Mouse (Mus musculus): Measurements from ENCODE around the gene Rpl41. TPM values are rescaled to one million over a fixed set of nuclear protein-coding genes. Genes with fewer than 3 reads are reported as not detected.
"Not testable (repeated sequence)": the region's sequence is repeated elsewhere in the genome, so short reads cannot be mapped to it uniquely, and the experiment has no call there.

Gene Rpl41
- polyA plus RNA-seq, 1 experiment = 3,188 TPM

DNA sequence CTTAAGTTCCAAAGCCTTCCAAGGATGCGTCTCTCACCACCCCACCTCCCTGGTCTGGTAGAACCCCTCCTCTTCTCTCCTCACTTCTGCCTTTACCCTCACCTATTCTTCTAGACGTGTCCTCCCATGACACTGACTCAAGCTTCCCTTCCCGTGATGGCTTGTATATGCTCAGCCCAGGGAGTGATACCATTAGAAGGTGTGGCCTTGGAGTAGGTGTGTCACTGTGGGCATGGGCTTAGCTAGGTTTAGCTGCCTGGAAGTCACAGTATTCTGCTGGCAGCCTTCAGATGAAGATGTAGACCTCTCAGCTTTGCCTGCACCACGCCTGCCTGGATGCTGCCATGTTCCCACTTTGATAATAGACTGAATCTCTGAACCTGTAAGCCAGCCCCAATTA is 34.1 kb downstream of the Rpl41 start:
- TF ChIP-seq POLR2A (IDR thresholded peaks at IDR 0.05; ENCODE audit: low read depth, low read length) = no peak
- no peak for TF ChIP-seq CTCF (IDR thresholded peaks at IDR 0.05; ENCODE audit: borderline replicate concordance, insufficient read depth, low read length)
- Histone ChIP-seq H3K4me1 (ENCODE audit: control insufficient read depth, insufficient read depth, low read length) (no peaks in the 10 kb centered on the region), H3K4me3 (ENCODE audit: insufficient read depth, low read length) (no peak overlapping the region), H3K27ac (ENCODE audit: insufficient read depth, low read length) (no peak overlapping the region)

DNA sequence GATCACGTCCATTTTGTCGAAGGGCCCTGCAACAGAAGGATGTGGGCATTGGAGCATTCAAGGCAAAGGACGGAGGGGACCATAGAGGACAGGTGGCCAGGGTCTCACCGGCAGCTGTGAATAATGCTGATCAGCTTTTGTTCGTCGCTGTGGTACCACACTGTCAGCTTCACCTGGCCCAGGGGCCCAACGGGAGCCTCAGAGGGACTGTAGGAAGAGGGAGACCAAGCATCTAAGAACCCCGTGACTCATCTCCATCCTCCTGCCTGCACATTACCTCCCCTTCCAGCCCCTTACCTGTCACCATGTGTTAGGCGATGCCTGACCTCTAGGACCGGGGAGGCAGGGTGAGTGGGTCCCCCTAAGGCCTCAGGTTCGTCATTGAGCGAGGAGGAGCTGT is 37.3 kb downstream of the Rpl41 start:
- Histone ChIP-seq H3K27ac (ENCODE audit: insufficient read depth, low read length) (no peak overlapping the region), H3K4me1 (ENCODE audit: control insufficient read depth, insufficient read depth, low read length) (no peaks in the 10 kb centered on the region), H3K4me3 (ENCODE audit: insufficient read depth, low read length) (no peak overlapping the region)
- TF ChIP-seq POLR2A (IDR thresholded peaks at IDR 0.05; ENCODE audit: low read depth, low read length) = no peak
- no peak for TF ChIP-seq CTCF (IDR thresholded peaks at IDR 0.05; ENCODE audit: borderline replicate concordance, insufficient read depth, low read length)

DNA sequence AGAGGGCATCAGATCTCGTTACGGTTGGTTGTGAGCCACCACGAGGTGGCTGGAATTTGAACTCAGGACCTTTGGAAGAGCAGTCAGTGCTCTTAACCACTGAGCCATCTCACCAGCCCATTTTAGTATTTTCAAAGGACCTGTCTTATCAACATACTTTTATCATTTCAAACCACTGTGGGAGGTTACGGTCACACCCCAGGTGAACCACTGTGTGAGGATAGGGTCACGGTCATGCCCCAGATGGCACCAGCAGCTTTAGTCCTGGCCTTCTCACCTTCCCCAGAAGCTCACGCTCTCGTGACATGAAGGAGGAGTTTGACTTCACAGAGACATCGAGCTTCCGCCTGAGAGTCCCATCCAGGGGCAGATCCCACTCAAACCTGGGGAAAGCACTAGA is 37.9 kb downstream of the Rpl41 start:
- H3K27ac ChIP-seq (ENCODE audit: insufficient read depth, low read length) = no peak overlapping the region
- TF ChIP-seq CTCF (IDR thresholded peaks at IDR 0.05; ENCODE audit: borderline replicate concordance, insufficient read depth, low read length) (no peak), POLR2A (IDR thresholded peaks at IDR 0.05; ENCODE audit: low read depth, low read length) (no peak)
- no peak overlapping the region for H3K4me3 ChIP-seq (ENCODE audit: insufficient read depth, low read length)
- H3K4me1 ChIP-seq (ENCODE audit: control insufficient read depth, insufficient read depth, low read length) = no peaks in the 10 kb centered on the region

DNA sequence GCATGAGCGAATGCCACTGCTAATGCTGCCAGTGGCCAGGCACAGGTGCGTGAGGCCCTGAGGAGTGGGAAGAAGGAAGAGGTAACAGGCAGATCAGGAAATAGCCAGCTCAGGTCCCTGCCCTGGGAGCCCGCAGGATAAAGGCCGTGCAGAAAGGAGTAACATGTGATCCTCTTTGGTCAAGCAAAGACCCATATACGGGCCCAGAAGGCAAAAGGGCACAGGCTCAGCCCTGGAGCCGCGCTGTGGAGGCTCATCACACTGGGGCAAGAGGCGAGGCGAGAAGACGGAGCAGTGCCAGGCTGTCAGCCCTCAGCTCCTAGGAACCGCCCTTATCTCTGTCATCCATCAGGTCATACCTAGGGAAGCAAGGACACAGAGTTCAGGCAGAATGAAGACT is 38.8 kb downstream of the Rpl41 start:
- no peak overlapping the region for H3K4me3 ChIP-seq (ENCODE audit: insufficient read depth, low read length)
- H3K27ac ChIP-seq (ENCODE audit: insufficient read depth, low read length) = no peak overlapping the region
- H3K4me1 ChIP-seq (ENCODE audit: control insufficient read depth, insufficient read depth, low read length) = no peaks in the 10 kb centered on the region
- TF ChIP-seq POLR2A (IDR thresholded peaks at IDR 0.05; ENCODE audit: low read depth, low read length) (no peak), CTCF (IDR thresholded peaks at IDR 0.05; ENCODE audit: borderline replicate concordance, insufficient read depth, low read length) (no peak)

DNA sequence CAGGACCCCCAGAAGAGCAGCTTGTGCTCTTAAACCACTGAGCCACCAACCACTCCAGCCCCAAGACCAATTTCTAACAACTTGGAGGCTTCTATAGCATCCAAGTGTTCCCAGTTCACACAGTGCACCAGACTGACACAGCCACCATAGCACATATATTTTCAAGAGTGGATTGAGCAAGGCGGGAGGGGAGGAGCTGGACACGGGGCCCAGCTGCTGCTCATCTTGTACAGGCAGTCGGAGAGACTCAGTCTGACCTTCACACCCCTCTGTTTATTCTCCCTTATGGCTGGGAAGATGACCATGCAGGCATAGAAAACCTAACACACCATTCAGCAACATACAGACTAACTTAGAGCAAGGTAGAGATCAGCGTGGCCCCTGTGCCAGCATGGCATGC is 39.3 kb downstream of the Rpl41 start:
- no peak overlapping the region for H3K4me3 ChIP-seq (ENCODE audit: insufficient read depth, low read length)
- no peak overlapping the region for H3K27ac ChIP-seq (ENCODE audit: insufficient read depth, low read length)
- TF ChIP-seq POLR2A (IDR thresholded peaks at IDR 0.05; ENCODE audit: low read depth, low read length) (no peak), CTCF (IDR thresholded peaks at IDR 0.05; ENCODE audit: borderline replicate concordance, insufficient read depth, low read length) (no peak)
- no peaks in the 10 kb centered on the region; the same call in 1 of the 2 replicates for H3K4me1 ChIP-seq (ENCODE audit: control insufficient read depth, insufficient read depth, low read length)

DNA sequence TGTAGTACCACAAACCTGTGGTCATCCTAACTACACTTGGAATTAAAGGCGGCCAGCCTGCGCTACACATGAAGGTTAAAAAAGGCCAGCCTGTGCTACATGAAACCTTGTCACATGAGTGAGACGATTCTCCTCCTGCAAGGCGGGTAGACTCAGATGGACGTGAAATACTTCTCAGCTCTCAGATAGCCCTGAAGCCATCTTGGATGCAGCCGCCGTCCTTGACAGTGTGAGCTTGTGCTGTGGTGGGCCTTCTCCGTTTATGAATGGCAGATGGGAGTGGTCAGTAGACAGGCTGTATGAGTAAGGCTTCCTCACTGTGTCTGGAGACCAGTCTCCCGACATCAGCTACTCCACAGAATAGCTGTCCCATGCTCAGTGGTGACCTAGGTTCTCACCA is 39.9 kb downstream of the Rpl41 start:
- no peak overlapping the region for H3K27ac ChIP-seq (ENCODE audit: insufficient read depth, low read length)
- TF ChIP-seq POLR2A (IDR thresholded peaks at IDR 0.05; ENCODE audit: low read depth, low read length) = no peak
- no peak for TF ChIP-seq CTCF (IDR thresholded peaks at IDR 0.05; ENCODE audit: borderline replicate concordance, insufficient read depth, low read length)
- no peaks in the 10 kb centered on the region; the same call in 1 of the 2 replicates for H3K4me1 ChIP-seq (ENCODE audit: control insufficient read depth, insufficient read depth, low read length)
- no peak overlapping the region for H3K4me3 ChIP-seq (ENCODE audit: insufficient read depth, low read length)

DNA sequence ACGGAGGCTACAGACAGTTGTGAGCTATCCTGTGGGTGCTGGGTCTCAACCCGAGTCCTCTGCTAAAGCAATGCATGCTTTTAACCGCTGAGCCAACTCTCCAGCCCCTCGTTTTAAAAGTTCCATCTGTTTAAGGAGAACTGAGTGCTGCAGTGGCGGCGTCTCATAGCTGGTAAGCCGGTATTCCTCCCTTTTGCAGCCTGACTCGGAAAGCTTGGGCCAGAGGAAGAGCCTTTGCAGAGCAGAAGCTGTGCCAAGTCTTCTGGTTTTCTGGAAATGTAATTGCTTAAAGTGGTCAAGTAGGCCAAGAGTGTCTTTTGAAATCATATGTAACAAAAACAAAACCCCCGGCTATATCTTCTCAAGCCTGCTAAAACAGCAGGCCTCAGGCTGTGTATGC is 40.8 kb downstream of the Rpl41 start:
- TF ChIP-seq CTCF (IDR thresholded peaks at IDR 0.05; ENCODE audit: borderline replicate concordance, insufficient read depth, low read length) (no peak), POLR2A (IDR thresholded peaks at IDR 0.05; ENCODE audit: low read depth, low read length) (no peak)
- no peak overlapping the region for H3K27ac ChIP-seq (ENCODE audit: insufficient read depth, low read length)
- H3K4me3 ChIP-seq (ENCODE audit: insufficient read depth, low read length) = no peak overlapping the region
- H3K4me1 ChIP-seq (ENCODE audit: control insufficient read depth, insufficient read depth, low read length) = no peaks in the 10 kb centered on the region; the same call in 1 of the 2 replicates

DNA sequence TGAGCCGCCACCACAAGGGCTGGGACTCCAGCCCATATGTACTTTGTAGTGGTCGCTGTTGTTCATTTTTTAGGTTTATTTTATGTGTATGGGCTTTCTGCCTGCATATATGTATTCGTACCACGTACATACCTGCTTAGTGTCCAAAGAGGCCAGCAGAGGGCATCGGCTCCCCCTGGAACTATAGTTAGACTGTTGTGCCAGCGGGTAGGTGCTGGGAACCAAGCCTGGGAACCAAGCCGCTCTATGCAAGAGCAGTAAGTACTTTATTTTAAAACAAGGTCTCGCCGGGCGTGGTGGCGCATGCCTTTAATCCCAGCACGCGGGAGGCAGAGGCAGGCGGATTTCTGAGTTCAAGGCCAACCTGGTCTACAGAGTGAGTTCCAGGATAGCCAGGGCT is 43.1 kb downstream of the Rpl41 start:
- H3K27ac ChIP-seq (ENCODE audit: insufficient read depth, low read length) = no peak overlapping the region
- H3K4me3 ChIP-seq (ENCODE audit: insufficient read depth, low read length) = no peak overlapping the region
- no peak for TF ChIP-seq POLR2A (IDR thresholded peaks at IDR 0.05; ENCODE audit: low read depth, low read length)
- no peak for TF ChIP-seq CTCF (IDR thresholded peaks at IDR 0.05; ENCODE audit: borderline replicate concordance, insufficient read depth, low read length)

DNA sequence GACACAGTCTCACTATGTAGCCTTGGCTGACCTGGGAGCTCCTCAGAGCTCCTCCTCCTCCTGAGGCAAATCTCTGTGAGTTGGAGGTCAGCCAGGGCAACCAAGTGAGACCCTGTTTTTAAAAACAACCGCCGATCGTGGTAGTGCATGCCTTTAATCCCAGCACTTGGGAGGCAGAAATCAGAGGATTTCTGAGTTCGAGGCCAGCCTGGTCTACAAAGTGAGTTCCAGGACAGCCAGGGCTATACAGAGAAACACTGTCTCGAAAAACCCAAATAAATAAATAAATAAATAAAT is 43.8 kb downstream of the Rpl41 start:
- not testable (repeated sequence) for H3K4me1 ChIP-seq (ENCODE audit: control insufficient read depth, insufficient read depth, low read length); H3K27ac ChIP-seq (ENCODE audit: insufficient read depth, low read length); H3K4me3 ChIP-seq (ENCODE audit: insufficient read depth, low read length)

More for the DNA sequence above, 43.1 kb downstream of the Rpl41 start:
- H3K4me1 ChIP-seq (ENCODE audit: control insufficient read depth, insufficient read depth, low read length) = peaks cover 2% of the 10 kb centered on the region; the same call in 1 of the 2 replicates

DNA sequence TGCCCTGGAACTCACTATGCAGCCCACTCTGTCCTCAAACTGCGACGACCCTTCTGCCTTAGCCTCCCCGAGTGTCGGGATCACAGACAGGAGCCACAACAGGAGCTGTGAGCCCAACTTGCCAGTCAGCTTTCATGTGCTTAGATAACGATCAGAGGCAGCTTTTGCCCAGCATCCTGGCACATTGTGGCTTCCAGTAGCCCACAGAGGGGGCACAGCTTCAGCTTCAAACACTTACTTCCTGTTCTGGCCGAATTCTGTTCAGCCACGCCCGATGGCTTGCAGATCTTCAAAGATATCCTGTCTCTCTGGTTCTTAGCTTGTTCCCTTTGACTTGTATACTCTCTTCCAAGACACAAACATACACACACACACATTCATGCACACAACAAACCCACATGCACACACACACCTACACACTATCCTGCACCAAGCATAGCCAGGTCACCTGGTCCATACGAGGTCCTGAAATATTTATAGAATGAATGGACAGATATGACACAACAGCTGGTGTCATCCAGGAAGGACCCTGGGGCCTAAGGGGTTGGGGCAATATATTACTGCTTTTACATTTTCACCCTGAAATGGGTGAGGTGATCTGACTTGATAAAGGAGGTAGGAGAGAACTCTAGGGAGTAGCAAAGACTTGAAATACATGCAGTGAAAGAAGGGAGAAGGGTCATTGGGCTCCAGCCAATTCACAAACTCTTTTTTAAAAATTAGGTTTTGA is 44.3 kb downstream of the Rpl41 start:
- H3K4me3 ChIP-seq (ENCODE audit: insufficient read depth, low read length) = no peak overlapping the region
- peaks cover 2% of the 10 kb centered on the region; the same call in 1 of the 2 replicates for H3K4me1 ChIP-seq (ENCODE audit: control insufficient read depth, insufficient read depth, low read length)
- no peak for TF ChIP-seq CTCF (IDR thresholded peaks at IDR 0.05; ENCODE audit: borderline replicate concordance, insufficient read depth, low read length)
- no peak for TF ChIP-seq POLR2A (IDR thresholded peaks at IDR 0.05; ENCODE audit: low read depth, low read length)
- no peak overlapping the region for H3K27ac ChIP-seq (ENCODE audit: insufficient read depth, low read length)

DNA sequence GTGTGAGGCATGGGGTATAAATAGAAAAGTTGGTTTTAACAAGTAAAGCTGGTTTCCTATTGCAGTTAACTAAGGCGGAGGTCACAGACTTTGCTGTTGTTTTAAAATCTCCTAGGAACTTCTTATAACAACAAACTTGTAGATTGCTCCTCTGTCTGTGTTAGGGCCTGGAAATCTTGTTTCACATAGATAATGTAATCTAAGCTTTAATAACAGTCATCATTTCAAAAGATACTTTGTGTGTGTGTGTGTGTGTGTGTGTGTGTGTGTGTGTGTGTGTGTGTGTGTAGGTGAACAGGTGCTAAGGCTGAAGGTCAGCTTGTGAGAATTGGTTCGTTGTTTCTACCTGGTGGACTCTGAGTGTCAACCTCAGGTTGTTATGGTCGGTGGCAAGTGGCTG is 45.1 kb downstream of the Rpl41 start:
- peaks cover 2% of the 10 kb centered on the region; the same call in 1 of the 2 replicates for H3K4me1 ChIP-seq (ENCODE audit: control insufficient read depth, insufficient read depth, low read length)
- H3K27ac ChIP-seq (ENCODE audit: insufficient read depth, low read length) = no peak overlapping the region

More for the DNA sequence above, 45.1 kb downstream of the Rpl41 start:
- no peak for TF ChIP-seq CTCF (IDR thresholded peaks at IDR 0.05; ENCODE audit: borderline replicate concordance, insufficient read depth, low read length)
- TF ChIP-seq POLR2A (IDR thresholded peaks at IDR 0.05; ENCODE audit: low read depth, low read length) = no peak
- H3K4me3 ChIP-seq (ENCODE audit: insufficient read depth, low read length) = no peak overlapping the region

Measured in embryonic fibroblast, embryonic 13.5 days (primary cell).